Mouse (Mus musculus): ENCODE results near the gene Qtrt2. TPM values are rescaled to one million over a fixed set of nuclear protein-coding genes. Genes with fewer than 3 reads are reported as not detected.
A peak's percentile ranks its signal among the peaks of the same experiment; 100 is the strongest.

Gene Qtrt2
- total and polyA plus RNA-seq, 2 experiments from 2014 or later, result 11.7 to 32.8 TPM

DNA sequence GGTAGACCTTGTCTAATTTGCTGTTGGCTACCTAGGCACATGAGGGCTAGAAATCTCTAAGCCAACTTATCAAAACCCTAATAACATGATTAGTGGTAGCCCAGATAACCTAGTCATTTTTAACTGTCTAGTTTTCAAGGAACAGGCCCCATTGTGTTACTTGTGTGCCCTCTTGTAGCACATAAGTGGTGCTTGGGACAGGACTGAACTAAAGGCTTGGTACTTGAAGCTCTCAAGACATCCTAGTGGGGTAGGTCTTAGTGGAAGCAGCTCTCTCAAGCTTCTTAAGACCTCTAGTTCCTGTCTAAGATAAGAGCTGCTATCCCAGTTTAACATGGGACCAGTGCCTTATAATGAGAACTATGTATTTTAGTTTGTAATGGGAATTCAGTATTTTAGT is 4.0 kb upstream of the Qtrt2 start:
- no peaks in the 10 kb centered on the region for H3K27me3 ChIP-seq (ENCODE audit: insufficient read depth, low read length)
- ATAC-seq (no peak), DNase-seq (no peak)
- H3K9me3 ChIP-seq (ENCODE audit: low read length), result no peaks in the 10 kb centered on the region
- no peak overlapping the region for H3K4me3 ChIP-seq (ENCODE audit: low read depth, low read length)
- H3K9ac ChIP-seq, result no peak overlapping the region
- no peak overlapping the region for H3K4me2 ChIP-seq (ENCODE audit: low read depth)
- H3K27ac ChIP-seq (ENCODE audit: low read depth, low read length), result no peak overlapping the region
- no peaks in the 10 kb centered on the region for H3K4me1 ChIP-seq (ENCODE audit: insufficient read depth)
- H3K36me3 ChIP-seq (ENCODE audit: insufficient read depth), result no peaks in the 10 kb centered on the region
- TF ChIP-seq CTCF (IDR thresholded peaks at IDR 0.05; ENCODE audit: low read depth), result no peak

DNA sequence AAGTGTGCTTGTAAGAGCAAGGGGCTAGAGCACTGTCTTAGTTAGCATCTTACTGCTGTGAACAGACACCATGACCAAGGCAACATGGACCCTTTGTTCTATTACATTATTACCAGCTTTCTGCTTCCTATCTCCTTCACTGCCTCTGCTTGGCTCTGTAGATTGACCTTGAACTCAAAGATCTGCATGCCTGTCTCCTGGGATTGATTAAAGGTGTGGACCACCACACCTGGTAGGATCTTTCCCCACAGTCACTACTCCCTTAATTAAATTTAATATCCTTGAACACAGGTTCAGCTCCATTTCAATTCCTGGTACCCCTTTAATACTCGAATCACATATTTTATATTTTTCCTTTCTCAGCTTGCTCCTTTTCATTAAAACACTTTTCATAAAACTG is 763 bp downstream of the Qtrt2 start:
- Histone ChIP-seq H3K27ac (ENCODE audit: low read depth, low read length) (no peak overlapping the region), H3K36me3 (ENCODE audit: insufficient read depth) (no peaks in the 10 kb centered on the region), H3K4me1 (ENCODE audit: insufficient read depth) (no peaks in the 10 kb centered on the region), H3K9me3 (ENCODE audit: low read length) (no peaks in the 10 kb centered on the region), H3K9ac (no peak overlapping the region), H3K4me3 (ENCODE audit: low read depth, low read length) (no peak overlapping the region), H3K27me3 (ENCODE audit: insufficient read depth, low read length) (no peaks in the 10 kb centered on the region), H3K4me2 (ENCODE audit: low read depth) (no peak overlapping the region)
- no peak for TF ChIP-seq CTCF (IDR thresholded peaks at IDR 0.05; ENCODE audit: low read depth)
- no peak for ATAC-seq
- WGBS, result 93% methylated on average over 1 of the region's 1 CpGs
- no peak for DNase-seq

DNA sequence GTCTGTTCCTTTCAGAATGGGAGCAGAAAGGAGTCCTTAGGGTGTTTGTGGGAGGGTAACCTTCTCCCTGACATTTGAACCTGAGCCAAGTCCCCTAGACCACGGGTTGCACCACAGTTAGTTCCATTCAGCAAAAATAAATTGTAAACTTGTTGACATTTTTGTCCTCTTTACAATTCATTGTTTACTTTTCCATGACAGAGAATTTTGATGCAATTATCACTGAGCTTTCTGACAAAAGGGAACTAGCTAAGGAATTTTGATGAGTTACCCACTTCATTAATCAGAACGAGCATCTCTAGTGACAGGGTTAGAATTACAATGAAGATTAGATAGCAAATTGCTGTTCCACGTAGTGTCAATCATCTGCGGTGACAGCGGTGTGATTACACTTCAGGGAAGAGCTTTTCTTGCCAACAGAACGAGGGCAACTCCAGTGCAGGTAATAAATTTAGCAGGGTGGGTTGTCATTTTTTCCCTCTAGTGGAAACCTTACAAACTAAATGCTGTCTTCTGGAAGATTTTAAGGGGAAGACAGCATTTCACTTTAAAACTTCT is 1.5 kb downstream of the Qtrt2 start:
- WGBS, result 42% methylated on average over 6 of the region's 6 CpGs
- Histone ChIP-seq H3K4me2 (ENCODE audit: low read depth) (no peak overlapping the region), H3K27ac (ENCODE audit: low read depth, low read length) (no peak overlapping the region), H3K27me3 (ENCODE audit: insufficient read depth, low read length) (no peaks in the 10 kb centered on the region), H3K9me3 (ENCODE audit: low read length) (no peaks in the 10 kb centered on the region), H3K36me3 (ENCODE audit: insufficient read depth) (no peaks in the 10 kb centered on the region), H3K4me3 (ENCODE audit: low read depth, low read length) (no peak overlapping the region), H3K4me1 (ENCODE audit: insufficient read depth) (no peaks in the 10 kb centered on the region), H3K9ac (no peak overlapping the region)
- TF ChIP-seq CTCF (IDR thresholded peaks at IDR 0.05; ENCODE audit: low read depth), result no peak
- ATAC-seq, result peak; percentile 95
- DNase-seq, result no peak

DNA sequence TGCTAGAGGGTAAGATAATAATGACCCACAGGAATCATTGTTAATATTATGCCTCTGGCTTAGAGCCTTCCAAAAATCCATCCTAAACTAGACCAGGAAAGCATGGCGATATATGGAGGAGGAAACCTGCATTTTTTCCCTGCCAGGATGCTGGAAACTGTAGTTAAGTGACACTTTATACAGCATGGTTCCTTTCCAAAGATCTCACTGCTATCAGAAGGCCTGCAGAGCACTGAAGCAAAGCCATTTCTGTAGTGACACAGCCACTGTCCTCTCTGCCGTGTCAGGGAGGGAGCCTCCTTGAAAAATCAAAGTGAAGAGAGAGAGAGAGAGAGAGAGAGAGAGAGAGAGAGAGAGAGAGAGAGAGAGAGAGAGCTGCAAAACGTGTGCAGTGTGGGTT is 4.0 kb downstream of the Qtrt2 start:
- Histone ChIP-seq H3K36me3 (ENCODE audit: insufficient read depth) (no peaks in the 10 kb centered on the region), H3K4me1 (ENCODE audit: insufficient read depth) (no peaks in the 10 kb centered on the region), H3K9me3 (ENCODE audit: low read length) (no peaks in the 10 kb centered on the region), H3K27me3 (ENCODE audit: insufficient read depth, low read length) (no peaks in the 10 kb centered on the region), H3K9ac (no peak overlapping the region), H3K4me2 (ENCODE audit: low read depth) (no peak overlapping the region), H3K27ac (ENCODE audit: low read depth, low read length) (no peak overlapping the region), H3K4me3 (ENCODE audit: low read depth, low read length) (no peak overlapping the region)
- DNase-seq, result no peak
- WGBS, result 47% methylated on average over 3 of the region's 3 CpGs
- no peak for TF ChIP-seq CTCF (IDR thresholded peaks at IDR 0.05; ENCODE audit: low read depth)
- no peak for ATAC-seq

DNA sequence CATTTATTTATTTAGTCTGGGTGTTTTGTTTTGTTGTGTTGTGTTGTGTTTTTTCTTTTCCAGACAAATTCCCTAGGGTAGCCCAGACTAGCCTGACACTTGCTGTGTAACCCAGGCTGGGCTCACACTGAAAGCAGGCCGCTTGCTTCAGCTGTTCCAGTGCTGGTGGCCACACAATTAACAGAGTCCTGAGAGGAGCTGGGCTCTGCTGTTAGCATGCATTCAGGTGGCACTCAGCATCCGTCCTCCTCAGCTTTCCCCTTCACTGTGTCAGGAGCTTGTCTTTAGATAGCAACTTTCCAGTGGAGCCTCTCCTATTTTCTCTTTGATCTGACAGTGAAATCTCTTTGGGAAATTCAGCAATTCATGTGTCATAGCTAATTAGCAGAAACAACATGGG is 4.6 kb downstream of the Qtrt2 start:
- no peak overlapping the region for H3K4me3 ChIP-seq (ENCODE audit: low read depth, low read length)
- no peak overlapping the region for H3K27ac ChIP-seq (ENCODE audit: low read depth, low read length)
- H3K4me2 ChIP-seq (ENCODE audit: low read depth), result no peak overlapping the region
- TF ChIP-seq CTCF (IDR thresholded peaks at IDR 0.05; ENCODE audit: low read depth), result no peak
- H3K9me3 ChIP-seq (ENCODE audit: low read length), result no peaks in the 10 kb centered on the region
- DNase-seq (no peak), ATAC-seq (no peak)
- H3K36me3 ChIP-seq (ENCODE audit: insufficient read depth), result no peaks in the 10 kb centered on the region
- no peaks in the 10 kb centered on the region for H3K27me3 ChIP-seq (ENCODE audit: insufficient read depth, low read length)
- WGBS, result 44% methylated on average over 2 of the region's 2 CpGs
- no peaks in the 10 kb centered on the region for H3K4me1 ChIP-seq (ENCODE audit: insufficient read depth)
- no peak overlapping the region for H3K9ac ChIP-seq

DNA sequence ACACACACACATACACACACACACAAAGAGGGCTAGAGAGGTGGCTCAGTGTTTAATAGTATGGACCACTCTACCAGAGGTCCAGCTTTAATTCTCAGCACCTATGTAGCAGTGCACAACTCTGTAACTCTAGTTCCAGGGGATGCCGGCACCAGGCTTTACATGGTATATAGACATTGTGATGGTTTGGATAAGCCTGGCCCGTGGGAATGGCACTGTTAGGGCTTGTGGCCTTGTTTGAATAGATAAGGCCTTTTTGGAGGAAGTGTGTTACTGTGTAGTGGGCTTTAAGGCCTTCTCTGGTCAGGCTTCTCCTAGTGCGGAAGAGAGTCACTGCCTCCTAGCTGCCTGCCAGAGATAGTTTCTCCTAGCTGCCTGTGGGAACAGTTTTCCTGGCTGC is 7.7 kb downstream of the Qtrt2 start:
- no peak overlapping the region for H3K4me3 ChIP-seq (ENCODE audit: low read depth, low read length)
- no peak for TF ChIP-seq CTCF (IDR thresholded peaks at IDR 0.05; ENCODE audit: low read depth)
- ATAC-seq (no peak), DNase-seq (no peak)
- 84% methylated on average over 3 of the region's 3 CpGs for WGBS
- no peaks in the 10 kb centered on the region for H3K36me3 ChIP-seq (ENCODE audit: insufficient read depth)
- no peaks in the 10 kb centered on the region for H3K9me3 ChIP-seq (ENCODE audit: low read length)
- no peaks in the 10 kb centered on the region for H3K27me3 ChIP-seq (ENCODE audit: insufficient read depth, low read length)
- H3K27ac ChIP-seq (ENCODE audit: low read depth, low read length), result no peak overlapping the region
- no peak overlapping the region for H3K9ac ChIP-seq
- no peaks in the 10 kb centered on the region for H3K4me1 ChIP-seq (ENCODE audit: insufficient read depth)
- no peak overlapping the region for H3K4me2 ChIP-seq (ENCODE audit: low read depth)

DNA sequence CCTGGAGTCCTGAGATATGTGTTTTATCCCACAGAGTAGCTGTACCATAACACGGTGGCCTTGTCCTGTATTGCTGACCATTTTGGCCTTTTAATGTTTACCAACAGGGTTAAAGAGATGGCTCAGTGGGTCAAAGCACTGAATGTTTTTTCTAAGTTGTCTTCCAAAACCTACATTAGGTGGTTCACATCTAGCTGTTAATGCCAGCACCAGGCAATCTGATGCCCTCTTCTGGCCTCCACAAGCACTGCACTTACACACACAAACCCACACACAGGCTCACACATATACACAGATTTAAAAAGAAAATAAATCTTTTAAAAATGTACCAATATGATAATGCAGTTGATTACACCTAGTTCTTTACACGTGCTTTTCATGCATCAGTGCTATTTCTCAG is 17.7 kb downstream of the Qtrt2 start:
- 91% methylated on average over 2 of the region's 2 CpGs for WGBS
- DNase-seq, result no peak
- H3K9me3 ChIP-seq (ENCODE audit: low read length), result no peaks in the 10 kb centered on the region
- H3K4me2 ChIP-seq (ENCODE audit: low read depth), result no peak overlapping the region
- no peaks in the 10 kb centered on the region for H3K36me3 ChIP-seq (ENCODE audit: insufficient read depth)
- no peaks in the 10 kb centered on the region for H3K4me1 ChIP-seq (ENCODE audit: insufficient read depth)
- no peak overlapping the region for H3K9ac ChIP-seq
- no peak overlapping the region for H3K27ac ChIP-seq (ENCODE audit: low read depth, low read length)
- H3K4me3 ChIP-seq (ENCODE audit: low read depth, low read length), result no peak overlapping the region
- H3K27me3 ChIP-seq (ENCODE audit: insufficient read depth, low read length), result no peaks in the 10 kb centered on the region
- ATAC-seq, result no peak
- peak; percentile 40 for TF ChIP-seq CTCF (IDR thresholded peaks at IDR 0.05; ENCODE audit: low read depth)

DNA sequence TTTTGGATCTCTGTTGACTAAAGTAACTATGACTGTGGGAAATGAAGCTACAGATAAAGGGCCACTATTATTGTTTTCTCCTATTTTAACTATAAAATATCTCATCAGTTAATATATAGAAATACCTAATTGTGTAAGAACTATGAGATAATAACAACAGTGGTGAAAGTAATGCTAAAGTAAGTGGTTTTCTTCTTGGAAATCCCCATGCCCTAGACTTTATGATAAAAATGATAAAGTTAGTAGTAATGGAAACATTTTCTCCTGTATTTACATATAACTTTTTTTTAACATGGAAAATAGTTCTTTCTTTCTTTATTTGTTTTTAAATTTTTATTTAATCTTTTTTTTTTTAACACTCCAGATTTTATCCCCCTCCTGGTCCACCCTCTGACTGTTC is 26.0 kb downstream of the Qtrt2 start:
- DNase-seq (no peak), ATAC-seq (no peak)
- no peak overlapping the region for H3K9ac ChIP-seq
- TF ChIP-seq CTCF (IDR thresholded peaks at IDR 0.05; ENCODE audit: low read depth), result no peak
- no peaks in the 10 kb centered on the region for H3K9me3 ChIP-seq (ENCODE audit: low read length)
- no peaks in the 10 kb centered on the region for H3K27me3 ChIP-seq (ENCODE audit: insufficient read depth, low read length)
- no peaks in the 10 kb centered on the region for H3K36me3 ChIP-seq (ENCODE audit: insufficient read depth)
- no peak overlapping the region for H3K4me3 ChIP-seq (ENCODE audit: low read depth, low read length)
- no peak overlapping the region for H3K4me2 ChIP-seq (ENCODE audit: low read depth)
- no peak overlapping the region for H3K27ac ChIP-seq (ENCODE audit: low read depth, low read length)
- no peaks in the 10 kb centered on the region for H3K4me1 ChIP-seq (ENCODE audit: insufficient read depth)
